Mouse (Mus musculus) cerebral cortex, adult 2 months (tissue): Measurements from ENCODE around the gene Adam11.

Experiments
- WGBS: fragments of 180-500 bp; shearing (Covaris S2); methylation state at CpG from one replicate; pipeline ENCODE4 v1.1.7; 2018; 5-methylcytosine and 5-hydroxymethylcytosine counted together

Adam11 gene

DNA sequence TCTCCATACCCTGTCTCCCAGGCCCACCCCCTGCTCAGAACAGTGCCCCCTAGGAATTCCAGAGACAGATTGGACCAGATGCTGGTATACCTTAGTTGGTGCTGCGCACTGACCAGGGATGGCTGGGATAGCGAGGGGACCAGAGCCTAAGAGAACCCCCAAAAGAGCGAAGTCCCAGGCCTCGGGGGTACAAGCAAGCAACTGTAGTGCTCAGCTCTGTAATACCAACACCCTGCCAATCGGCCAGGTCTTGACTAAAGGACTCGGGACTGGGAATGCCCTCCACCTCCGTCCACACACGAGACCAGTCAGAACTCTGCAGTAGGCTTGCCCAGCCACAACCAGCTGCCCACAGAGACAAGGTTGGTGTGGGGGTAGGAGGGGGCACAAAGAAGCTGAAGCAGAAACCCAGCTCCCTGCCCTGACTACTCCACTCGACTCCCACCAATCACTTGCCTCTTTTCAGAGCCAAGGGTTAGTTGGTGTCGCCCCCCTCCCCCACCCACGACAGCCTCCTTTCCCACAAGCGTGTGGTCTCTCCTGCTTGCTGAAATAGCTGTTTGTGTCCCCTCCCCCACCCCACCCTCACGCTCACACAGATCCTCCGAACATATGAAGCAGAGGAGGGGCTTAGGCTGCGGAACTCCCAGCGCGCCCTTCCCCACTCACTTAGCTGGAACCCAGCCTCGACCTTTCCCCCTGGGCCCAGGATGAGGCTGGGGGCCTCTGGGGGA, 7.5 kb upstream of the Adam11 start:
- 42% methylated on average over 18 of the region's 18 CpGs for WGBS

GRCm38 (mm10) chr11:102754416-102754815, 6.8 kb upstream of the Adam11 start:
- 31% methylated on average over 4 of the region's 4 CpGs for WGBS

DNA sequence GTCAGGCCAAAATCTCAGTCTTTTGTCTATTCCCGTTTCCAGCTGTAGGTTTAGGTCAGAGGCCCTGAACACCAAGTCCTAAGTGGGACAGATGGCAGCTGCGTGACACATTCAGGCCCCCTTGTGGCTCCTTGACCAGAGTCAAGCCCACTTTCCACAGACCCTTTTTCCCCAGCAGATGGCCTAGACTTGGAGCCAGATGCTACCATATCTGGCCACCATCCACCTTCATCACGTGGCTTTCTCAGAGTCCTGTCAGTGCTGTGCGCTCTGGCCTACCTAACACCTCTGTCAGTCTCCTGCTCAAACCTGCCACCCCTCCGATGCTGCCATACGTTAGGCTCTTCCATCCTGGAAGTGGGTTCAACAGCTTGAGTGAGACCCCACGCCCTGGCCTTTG, 5.8 kb upstream of the Adam11 start:
- WGBS: 78% methylated on average over 7 of the region's 7 CpGs

DNA sequence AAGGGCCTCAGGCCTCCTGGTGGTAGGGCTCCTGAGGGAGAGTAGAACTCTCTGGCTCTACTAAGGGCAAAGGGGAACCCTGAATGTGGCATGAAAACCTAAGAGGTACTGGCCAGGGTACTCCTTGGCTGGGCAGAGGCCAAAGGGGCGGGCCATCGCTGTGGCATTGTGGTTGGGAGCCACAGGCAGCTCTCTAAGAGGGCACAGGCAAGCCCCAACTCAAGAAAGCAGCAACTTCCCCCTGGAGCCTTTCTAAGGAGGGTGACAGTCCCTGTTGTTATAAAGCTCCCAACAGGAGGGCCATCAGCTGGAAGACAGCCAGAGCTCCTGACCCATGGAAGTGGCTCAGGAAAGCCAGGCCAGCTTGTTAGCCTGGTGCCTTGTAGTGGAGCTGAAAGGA, 2.3 kb upstream of the Adam11 start:
- 88% methylated on average over 2 of the region's 2 CpGs for WGBS

DNA sequence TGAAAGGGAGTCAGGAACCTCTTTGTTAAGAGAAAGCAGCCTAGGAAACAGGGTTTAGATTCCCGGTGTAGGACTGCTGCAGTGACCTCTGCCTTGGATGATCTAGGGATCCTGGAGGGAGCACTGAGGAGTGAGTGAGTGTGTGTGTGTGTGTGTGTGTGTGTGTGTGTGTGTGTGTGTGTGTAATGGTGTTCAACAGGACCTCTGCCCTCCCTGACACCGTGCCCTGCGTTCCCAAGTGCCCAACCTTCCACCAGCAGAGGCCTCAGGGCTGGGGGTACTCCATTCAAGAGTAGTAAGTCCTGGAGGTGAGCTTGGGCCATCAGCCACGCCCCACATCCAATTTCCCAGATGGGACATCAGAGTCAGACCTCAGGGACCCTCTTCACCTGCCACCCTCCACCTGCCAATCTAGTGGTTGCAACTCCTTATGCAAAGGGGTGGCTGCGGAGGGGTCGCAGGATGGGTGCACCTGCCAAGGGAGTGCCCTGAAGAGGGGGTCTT, 382 bp upstream of the Adam11 start:
- 44% methylated on average over 6 of the region's 6 CpGs for WGBS

GRCm38 (mm10) chr11:102762248-102762647, 1.0 kb downstream of the Adam11 start:
- 16% methylated on average over 15 of the region's 15 CpGs for whole genome bisulfite sequencing

DNA sequence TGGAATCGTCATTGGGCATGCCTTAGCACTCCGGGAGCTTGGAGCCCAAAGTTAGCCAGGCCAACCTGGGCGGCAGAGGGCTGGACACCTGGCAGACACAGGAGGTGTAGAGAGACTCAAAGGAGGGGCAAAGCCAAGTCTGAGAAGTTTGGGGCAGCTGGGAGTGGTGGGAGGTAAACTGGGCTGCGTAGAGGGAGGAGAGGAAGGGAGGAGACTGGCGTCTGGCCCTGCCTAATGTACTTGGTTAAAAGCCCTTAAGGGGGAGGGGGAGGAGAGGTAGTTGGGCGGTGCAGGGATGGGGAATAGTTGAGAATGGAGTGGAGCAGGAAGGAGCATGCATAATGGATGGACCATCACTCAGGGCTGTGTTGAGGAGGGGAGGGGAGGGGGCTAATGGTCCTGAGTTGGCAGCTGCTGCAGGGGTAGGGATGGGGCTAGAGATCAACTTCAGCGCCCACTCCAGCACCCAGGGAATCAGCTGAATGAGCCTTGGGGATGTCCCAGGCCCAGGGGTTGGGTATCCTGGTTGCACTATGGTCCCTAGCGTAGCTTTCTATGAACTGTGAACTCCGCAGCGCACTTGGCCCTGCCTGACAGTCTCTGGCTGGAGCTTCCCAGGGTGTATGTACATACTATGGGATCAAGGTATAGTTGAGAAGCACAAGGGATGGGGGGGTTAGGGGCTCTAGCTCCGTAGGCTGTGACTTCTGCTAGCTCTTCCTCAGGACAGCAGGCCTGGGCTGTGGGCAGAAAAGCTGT, 1.9 kb downstream of the Adam11 start:
- 64% methylated on average over 11 of the region's 11 CpGs for WGBS

- 65% methylated on average over 5 of the region's 5 CpGs for WGBS
Measured at GRCm38 (mm10) chr11:102765416-102765815, 4.2 kb downstream of the Adam11 start.

DNA sequence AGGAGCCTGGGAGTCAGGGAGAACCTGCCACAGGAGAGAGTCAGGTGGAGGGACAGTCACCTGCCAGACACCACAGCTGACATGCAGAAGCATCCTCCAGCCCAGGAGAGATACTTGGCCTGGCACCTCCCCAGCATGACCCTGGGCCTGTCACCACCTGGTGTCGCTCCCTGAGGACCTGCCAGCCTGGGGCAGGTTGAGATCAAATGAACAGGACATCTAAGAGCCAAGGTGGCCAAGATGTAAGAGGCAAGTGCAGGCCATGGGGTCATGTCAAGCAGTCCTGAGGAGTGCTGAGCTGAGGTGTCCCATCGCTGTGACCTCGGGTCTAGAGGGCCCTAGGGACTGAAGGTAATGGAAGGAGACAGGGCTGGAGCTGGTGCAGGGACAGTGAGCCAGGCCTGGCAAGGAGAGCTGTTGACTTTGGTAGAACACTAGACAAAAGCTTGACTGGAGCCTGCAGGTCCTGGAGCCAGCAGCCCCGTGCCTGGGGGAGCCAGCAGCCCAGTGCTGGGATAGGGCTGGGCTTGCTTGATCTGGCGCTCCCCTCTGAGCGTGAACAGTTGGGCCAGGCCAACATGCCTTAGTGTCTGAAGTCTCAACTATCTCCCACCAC, 5.9 kb downstream of the Adam11 start:
- WGBS: 76% methylated on average over 6 of the region's 6 CpGs

- WGBS: 76% methylated on average over 6 of the region's 6 CpGs
Measured at GRCm38 (mm10) chr11:102769141-102769540, 7.9 kb downstream of the Adam11 start.

DNA sequence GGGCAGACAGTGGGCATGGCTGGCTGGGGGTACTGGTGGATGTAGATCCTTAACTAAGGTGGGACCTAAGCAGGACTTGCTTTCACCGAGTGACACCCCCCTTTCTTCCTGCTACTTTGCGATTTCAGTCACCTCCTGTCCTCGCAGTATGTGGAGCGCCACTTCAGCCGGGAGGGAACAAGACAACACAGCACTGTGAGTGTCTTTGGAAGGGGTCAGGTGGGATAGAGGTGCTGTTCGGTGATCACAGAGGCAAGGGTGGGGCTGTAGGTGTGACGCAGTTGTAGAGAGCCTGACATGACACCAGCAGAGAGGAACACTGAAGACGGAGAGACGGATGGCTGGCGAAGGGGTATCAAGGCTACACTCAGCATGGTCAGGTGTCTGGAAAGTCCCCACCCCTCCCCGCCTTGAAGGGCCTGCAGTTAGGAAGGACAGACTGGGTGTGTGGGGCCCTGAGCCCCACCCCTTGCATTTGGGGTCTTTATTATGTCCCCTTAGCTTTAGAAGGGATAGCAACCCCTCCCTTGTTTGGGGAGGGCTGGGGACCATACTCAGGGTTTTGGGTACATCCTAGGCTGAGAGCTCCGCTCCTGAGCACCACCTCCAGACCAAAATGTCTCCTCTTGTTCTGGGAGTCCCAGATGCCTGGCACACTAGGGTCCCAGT, 8.9 kb downstream of the Adam11 start:
- WGBS: 73% methylated on average over 12 of the region's 12 CpGs

GRCm38 (mm10) chr11:102770662-102771435, 9.6 kb downstream of the Adam11 start:
- 30% methylated on average over 15 of the region's 15 CpGs for WGBS

- 43% methylated on average over 16 of the region's 16 CpGs for WGBS
Measured at GRCm38 (mm10) chr11:102771916-102772714, 10.9 kb downstream of the Adam11 start.

GRCm38 (mm10) chr11:102772771-102773700, 11.8 kb downstream of the Adam11 start:
- WGBS: 48% methylated on average over 18 of the region's 18 CpGs

DNA sequence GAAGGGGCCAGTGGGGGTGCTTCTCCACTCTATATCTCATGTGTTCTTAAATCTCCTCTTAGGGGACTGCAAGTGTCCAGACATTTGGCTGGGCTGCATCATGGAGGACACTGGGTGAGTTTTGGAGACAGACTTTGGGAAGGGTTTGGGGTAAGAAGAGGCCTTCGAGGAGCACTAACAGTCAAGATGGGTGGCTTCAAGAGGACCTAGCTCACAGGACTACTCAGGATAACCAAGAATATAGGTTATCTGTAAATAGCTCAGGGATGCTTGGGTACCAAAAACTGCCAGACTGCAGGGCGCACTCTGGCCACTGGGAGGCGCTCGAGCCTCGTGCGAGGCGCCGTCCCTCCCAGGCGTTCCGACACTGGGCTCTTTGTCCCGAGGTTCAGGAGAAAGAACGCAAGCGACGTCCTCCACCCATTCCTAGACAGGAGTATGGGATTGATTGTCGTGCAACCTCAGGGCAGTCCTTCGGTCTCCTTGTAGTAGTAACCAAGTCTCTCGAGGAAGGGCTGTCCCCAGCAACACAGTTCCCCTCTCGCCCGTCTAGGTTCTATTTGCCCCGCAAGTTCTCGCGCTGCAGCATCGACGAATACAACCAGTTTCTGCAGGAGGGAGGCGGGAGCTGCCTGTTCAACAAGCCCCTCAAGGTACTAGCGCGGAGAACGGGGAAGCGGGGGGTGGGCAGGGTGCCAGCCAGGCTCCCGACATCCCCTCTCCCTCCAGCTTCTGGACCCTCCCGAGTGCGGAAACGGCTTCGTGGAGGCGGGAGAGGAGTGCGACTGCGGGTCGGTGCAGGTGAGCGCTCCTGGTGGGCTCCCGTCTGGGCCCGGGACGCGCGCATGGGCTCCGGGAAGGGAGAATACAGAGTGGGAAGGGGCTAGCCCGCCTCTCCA, 12.7 kb downstream of the Adam11 start:
- WGBS: 4% methylated on average over 46 of the region's 46 CpGs

DNA sequence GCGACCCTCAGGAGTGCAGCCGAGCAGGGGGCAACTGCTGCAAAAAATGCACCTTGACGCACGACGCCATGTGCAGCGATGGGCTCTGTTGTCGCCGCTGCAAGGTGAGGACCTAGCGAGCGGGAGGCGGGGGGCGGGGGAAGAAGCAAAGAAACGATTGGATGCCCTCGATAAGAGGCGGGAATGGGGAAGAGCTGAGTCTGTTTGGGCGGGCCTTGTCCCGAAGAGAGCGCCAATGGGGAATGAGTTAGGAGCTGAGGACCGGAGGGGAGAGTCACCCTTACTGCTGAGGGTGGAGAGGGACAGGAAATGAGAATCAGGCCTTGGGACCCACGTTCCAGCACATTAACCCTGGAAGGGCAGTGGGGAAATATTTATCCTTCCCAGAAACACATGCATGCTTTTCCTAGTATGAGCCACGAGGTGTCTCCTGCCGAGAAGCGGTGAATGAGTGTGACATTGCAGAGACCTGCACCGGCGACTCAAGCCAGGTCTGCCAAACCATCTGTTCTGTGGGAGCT, 13.4 kb downstream of the Adam11 start:
- WGBS: 3% methylated on average over 25 of the region's 25 CpGs

DNA sequence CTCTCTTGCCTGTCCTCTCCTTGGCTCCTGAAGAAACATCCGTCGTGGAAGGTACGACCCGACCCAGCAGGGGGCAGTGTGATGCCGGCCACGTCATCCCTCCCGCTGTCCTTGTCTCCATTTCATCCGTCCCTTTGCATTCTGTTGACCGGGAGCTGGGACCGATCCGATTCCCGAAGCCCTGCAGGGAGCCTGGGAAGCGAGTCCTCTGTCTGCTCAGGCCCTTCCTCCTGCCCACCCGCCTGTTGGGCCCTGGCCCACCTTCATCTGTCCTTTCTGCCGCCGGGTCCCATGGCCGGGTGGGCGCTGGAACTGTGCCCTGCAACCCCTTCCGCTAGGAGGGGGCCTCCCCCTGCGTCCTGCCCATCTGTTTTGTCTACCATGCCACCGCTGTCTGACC, 16.4 kb downstream of the Adam11 start:
- WGBS: 21% methylated on average over 21 of the region's 21 CpGs

DNA sequence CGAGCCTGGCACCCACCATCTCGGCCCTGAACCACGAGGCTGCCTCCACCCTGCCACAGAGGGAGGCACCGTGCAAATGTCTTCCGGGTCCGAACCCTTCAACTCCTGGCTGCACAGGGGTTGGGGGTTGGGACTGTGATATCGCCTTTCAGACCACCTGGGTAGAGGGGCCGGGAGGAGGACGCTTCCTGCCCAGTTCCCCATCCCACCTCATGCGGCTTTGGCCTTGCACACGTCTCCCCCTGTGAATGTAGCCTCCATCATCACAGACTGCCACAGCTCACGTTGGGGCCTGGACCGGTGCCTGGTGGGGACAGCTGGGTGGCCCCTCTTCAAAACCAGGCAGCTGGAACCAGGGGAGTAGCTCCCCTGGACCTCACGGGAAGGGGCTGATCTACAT, 16.9 kb downstream of the Adam11 start:
- 51% methylated on average over 14 of the region's 14 CpGs for WGBS
